Mouse (Mus musculus) stomach, embryonic 16.5 days (tissue): ENCODE data around the gene Pard3b. TPM values are rescaled to one million over a fixed set of nuclear protein-coding genes. Genes with fewer than 3 reads are reported as not detected.

Experiments
- ATAC-seq: fragments of 200-750 bp; cut with Nextera tagmentation; 2 replicates; pipeline ENCODE4 v1.8.0; 2017; ENCODE audit warnings: moderate number of reproducible peaks, moderate TSS enrichment; ENCODE audit not compliant: insufficient read depth, low FRiP score
- H3K27ac ChIP-seq: fragments of 300-500 bp; sonication (generic); 2 replicates; pipeline ENCODE4 v1.5.1; 2014; ENCODE audit warnings: low read length
- H3K27me3 ChIP-seq: fragments of 300-500 bp; sonication (generic); 2 replicates; pipeline ENCODE4 v1.6.1; 2014; ENCODE audit warnings: low read length, control low read depth, mixed read lengths; ENCODE audit not compliant: control insufficient read depth, insufficient read depth
- H3K36me3 ChIP-seq: fragments of 300-500 bp; sonication (generic); 2 replicates; pipeline ENCODE4 v1.6.1; 2014; ENCODE audit warnings: low read length; ENCODE audit not compliant: control insufficient read depth, insufficient read depth
- H3K4me1 ChIP-seq: fragments of 300-500 bp; sonication (generic); 2 replicates; pipeline ENCODE4 v1.6.1; 2014; ENCODE audit warnings: low read length, control low read depth, mixed read lengths; ENCODE audit not compliant: control insufficient read depth, insufficient read depth
- H3K4me2 ChIP-seq: fragments of 300-500 bp; sonication (generic); 2 replicates; pipeline ENCODE4 v1.6.1; 2014; ENCODE audit warnings: low read depth, low read length, mixed read lengths
- H3K4me3 ChIP-seq: fragments of 300-500 bp; sonication (generic); replicated peaks from 2 replicates; pipeline ENCODE4 v1.5.1; 2014; ENCODE audit warnings: mild to moderate bottlenecking, low read length
- H3K9ac ChIP-seq: fragments of 300-500 bp; sonication (generic); 2 replicates; pipeline ENCODE4 v1.6.1; 2014; ENCODE audit warnings: low read length
- H3K9me3 ChIP-seq: fragments of 300-500 bp; sonication (generic); replicated peaks from 2 replicates; pipeline ENCODE4 v1.6.1; 2016; ENCODE audit warnings: low read length, control low read depth; ENCODE audit not compliant: control insufficient read depth
- WGBS: fragments of 180-500 bp; shearing (Covaris S2); extraction: QIAGEN DNeasy Blood & Tissue Kit; methylation state at CpG from one replicate; pipeline ENCODE4 v1.1.7; 2014; 5-methylcytosine and 5-hydroxymethylcytosine counted together
- polyA plus RNA-seq: library from polyadenylated mRNA; unstranded; fragments of >200 nt; fragmentation: Nextera tagmentation; extraction: Ambion mirVana; gene quantifications from 2 replicates; pipeline ENCODE4 v1.2.1, GENCODE M21; 2015

The Pard3b gene
- polyA plus RNA-seq, 1 experiment from 2014 or later = 15.7 TPM

DNA sequence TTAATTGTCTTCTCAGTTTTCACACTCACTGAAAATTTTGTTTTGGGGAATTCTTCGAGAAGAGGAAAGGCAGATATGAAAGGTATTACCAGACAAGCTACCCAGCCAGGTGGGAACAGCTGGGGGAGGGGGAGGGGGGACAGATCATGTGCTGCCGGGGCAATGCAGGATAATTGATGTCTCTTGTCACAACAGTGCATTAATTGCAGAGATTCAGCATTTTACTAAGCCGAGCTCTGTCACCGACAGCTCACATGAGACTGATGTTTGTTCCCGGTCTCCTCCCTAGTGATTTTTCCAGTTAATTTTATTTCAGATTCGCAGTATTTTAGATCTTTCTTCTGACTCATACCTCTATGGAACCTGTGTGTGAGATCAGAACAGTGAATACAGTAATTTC is 850.2 kb downstream of the Pard3b start:
- Histone ChIP-seq H3K9me3 (no peaks in the 10 kb centered on the region), H3K4me1 (no peaks in the 10 kb centered on the region), H3K36me3 (no peaks in the 10 kb centered on the region), H3K27me3 (no peaks in the 10 kb centered on the region), H3K4me3 (no peak overlapping the region), H3K27ac (no peak overlapping the region), H3K4me2 (no peak overlapping the region), H3K9ac (no peak overlapping the region)
- WGBS = 59% methylated on average over 6 of the region's 6 CpGs
- no peak for ATAC-seq

DNA sequence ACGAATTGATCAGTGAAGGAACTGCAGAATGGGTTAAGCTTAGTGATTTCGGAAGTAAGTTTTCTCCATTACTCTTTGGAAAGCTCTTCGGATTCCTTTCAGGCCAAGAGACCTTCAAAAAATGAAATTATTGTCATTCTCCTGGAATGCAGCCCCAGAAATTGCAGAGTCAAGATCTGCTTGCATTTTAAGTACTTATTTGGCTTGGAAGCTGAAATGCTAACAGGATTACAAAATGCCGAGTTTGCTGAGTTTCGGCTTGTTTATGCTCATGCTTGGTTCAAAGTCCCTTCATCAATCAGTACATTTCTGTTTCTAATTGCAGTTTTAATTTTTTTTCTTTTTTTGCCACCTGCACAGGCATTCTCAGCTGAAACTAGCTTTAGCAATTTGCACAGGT is 860.5 kb downstream of the Pard3b start:
- H3K4me2 ChIP-seq = no peak overlapping the region
- ATAC-seq = no peak
- H3K36me3 ChIP-seq = no peaks in the 10 kb centered on the region
- H3K27ac ChIP-seq = no peak overlapping the region
- no peaks in the 10 kb centered on the region for H3K27me3 ChIP-seq
- H3K9me3 ChIP-seq = no peaks in the 10 kb centered on the region
- no peaks in the 10 kb centered on the region for H3K4me1 ChIP-seq
- no peak overlapping the region for H3K4me3 ChIP-seq
- 57% methylated on average over 5 of the region's 5 CpGs for WGBS
- H3K9ac ChIP-seq = no peak overlapping the region

DNA sequence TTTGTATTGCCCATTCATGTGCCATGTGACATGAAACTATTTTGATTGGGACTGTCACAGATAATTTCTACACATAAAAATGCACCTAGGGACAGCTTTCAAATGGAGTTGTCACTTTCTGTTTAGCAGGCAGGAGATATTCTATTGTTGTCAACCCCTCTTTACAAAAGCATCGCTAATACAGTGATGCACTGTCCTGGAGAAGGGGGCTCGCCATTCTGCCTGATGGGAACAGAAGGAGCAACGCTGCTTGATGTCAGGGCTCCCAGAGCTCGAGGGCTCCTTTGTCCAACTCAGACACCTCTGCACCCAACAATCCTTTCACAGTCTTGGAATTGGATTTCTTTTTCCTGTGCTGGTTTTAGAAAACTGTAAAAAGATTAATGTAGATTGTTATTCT is 871.9 kb downstream of the Pard3b start:
- no peaks in the 10 kb centered on the region for H3K36me3 ChIP-seq
- no peaks in the 10 kb centered on the region for H3K4me1 ChIP-seq
- H3K27ac ChIP-seq = no peak overlapping the region
- no peak overlapping the region for H3K4me3 ChIP-seq
- H3K9ac ChIP-seq = no peak overlapping the region
- WGBS = 84% methylated on average over 4 of the region's 4 CpGs
- no peak overlapping the region for H3K4me2 ChIP-seq
- no peaks in the 10 kb centered on the region for H3K9me3 ChIP-seq
- H3K27me3 ChIP-seq = no peaks in the 10 kb centered on the region
- no peak for ATAC-seq

DNA sequence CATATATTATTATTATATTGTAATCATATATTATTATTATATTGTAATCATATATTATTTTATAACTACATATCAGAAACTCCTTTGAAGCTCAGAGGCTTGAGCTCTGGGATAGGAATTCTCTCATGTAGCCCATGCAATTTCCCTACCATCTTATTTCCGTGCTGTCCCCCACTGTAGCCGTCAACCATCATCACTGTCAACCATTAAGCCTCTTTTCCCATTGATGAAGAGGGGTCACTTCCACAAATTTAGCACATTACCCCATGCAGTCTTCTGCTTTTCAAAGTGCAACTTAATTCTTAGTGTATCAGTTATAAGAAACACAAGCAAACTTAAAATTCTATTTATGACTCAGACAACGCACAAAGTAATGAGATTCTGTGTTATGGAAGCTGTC is 873.1 kb downstream of the Pard3b start:
- Histone ChIP-seq H3K27me3 (no peaks in the 10 kb centered on the region), H3K4me1 (no peaks in the 10 kb centered on the region), H3K4me2 (no peak overlapping the region), H3K4me3 (no peak overlapping the region), H3K9me3 (no peaks in the 10 kb centered on the region), H3K36me3 (no peaks in the 10 kb centered on the region), H3K27ac (no peak overlapping the region), H3K9ac (no peak overlapping the region)
- ATAC-seq = no peak
- 75% methylated on average over 3 of the region's 3 CpGs for WGBS

DNA sequence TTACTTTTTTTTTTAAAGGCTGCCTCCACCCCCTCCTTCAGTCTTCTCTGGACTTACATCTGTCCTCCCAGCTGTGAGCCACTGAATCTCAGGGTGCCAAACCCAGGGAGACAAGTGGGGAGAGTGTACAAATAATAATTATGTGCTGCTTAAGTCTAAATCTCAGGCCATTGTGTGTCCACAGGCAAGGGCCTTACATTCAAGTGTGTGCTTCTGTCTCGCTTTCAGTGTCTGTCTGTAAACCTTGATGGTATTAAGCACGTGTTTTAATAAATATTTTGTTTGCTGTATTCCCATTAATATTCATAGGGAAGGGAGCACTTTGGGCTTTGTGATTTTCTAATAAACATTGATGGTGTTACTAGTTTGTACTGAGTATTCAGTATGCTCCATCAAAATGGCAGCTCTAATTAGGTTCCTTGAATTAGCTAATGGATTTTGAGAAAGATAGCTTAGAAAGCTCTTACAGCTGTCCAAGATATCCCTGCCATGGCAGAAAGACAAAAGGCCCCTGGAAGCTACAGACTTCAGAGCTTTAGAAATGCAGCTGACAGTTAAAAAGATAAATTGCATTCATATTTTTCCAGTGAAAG is 880.1 kb downstream of the Pard3b start:
- Histone ChIP-seq H3K27me3 (no peaks in the 10 kb centered on the region), H3K36me3 (no peaks in the 10 kb centered on the region), H3K9ac (no peak overlapping the region), H3K27ac (no peak overlapping the region), H3K9me3 (no peaks in the 10 kb centered on the region), H3K4me1 (peaks cover 3% of the 10 kb centered on the region; the same call in 1 of the 2 replicates), H3K4me3 (no peak overlapping the region), H3K4me2 (no peak overlapping the region)
- no peak for ATAC-seq
- 78% methylated on average over 2 of the region's 2 CpGs for WGBS

DNA sequence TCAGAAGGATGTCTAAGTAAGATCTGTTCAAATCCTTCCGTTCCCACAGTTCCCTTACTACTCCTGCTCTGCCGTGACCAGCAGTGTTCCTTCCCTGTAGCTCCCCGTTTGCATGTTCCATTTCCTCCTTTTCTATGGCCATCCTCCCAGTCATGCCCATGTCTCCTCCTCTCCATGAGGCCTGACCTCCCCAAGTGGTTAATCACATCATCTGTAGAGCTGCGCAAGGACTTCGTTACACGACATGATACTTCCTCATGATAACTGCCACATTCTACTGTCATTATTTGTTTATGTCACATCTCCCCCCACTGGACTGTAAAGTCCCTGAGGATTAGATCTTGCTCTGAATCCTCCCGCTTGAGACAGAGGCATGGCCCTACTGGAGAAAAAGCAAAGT is 882.7 kb downstream of the Pard3b start:
- no peaks in the 10 kb centered on the region for H3K27me3 ChIP-seq
- H3K4me3 ChIP-seq = no peak overlapping the region
- H3K4me2 ChIP-seq = no peak overlapping the region
- WGBS = 79% methylated on average over 7 of the region's 7 CpGs
- H3K27ac ChIP-seq = no peak overlapping the region
- no peaks in the 10 kb centered on the region for H3K9me3 ChIP-seq
- ATAC-seq = no peak
- H3K9ac ChIP-seq = no peak overlapping the region
- peaks cover 3% of the 10 kb centered on the region; the same call in 1 of the 2 replicates for H3K4me1 ChIP-seq
- no peaks in the 10 kb centered on the region for H3K36me3 ChIP-seq

DNA sequence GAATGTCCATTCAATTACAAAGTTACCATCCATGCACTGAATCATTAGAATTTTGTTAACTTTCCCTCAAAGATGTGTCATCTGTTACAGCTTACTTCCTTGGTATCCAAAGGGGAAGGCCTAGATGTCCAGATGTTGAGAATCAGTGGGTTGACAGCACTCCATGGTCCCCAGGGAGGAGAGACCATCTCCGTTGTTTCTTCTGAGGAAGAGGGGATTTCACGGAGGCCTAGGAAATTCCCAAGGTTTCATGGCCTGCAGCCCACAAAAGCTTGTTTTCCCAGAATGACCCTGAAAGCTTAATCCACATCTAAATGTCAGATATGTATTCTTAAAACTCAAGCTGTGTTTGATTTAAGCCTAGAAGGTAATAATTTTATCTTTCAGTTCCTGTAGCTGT is 884.1 kb downstream of the Pard3b start:
- no peaks in the 10 kb centered on the region for H3K36me3 ChIP-seq
- H3K4me3 ChIP-seq = no peak overlapping the region
- H3K9me3 ChIP-seq = no peaks in the 10 kb centered on the region
- peak; percentile 29; the same call in 1 of the 2 replicates for ATAC-seq
- 33% methylated on average over 2 of the region's 2 CpGs for WGBS
- no peak overlapping the region for H3K4me2 ChIP-seq
- H3K9ac ChIP-seq = no peak overlapping the region
- no peaks in the 10 kb centered on the region for H3K27me3 ChIP-seq
- peaks cover 3% of the 10 kb centered on the region; the same call in 1 of the 2 replicates for H3K4me1 ChIP-seq
- no peak overlapping the region for H3K27ac ChIP-seq

DNA sequence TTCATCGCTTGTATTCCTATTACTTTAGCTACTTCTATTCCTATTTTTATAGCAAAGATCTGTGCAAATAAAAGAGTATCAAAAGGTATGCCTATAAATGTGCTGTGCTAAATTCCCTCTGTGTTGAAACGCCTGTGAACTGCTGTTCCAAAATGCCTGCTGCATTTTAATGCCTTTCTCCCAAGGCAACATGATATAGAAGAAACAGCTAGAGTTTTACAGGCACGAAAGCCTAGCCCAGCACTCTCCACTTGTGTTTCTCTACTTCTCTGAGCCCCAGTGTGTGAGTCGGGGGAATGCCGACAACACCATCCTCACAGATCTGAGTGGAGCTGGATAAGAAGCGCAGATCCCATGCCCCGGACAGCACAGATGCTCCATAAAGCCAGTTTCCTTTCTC is 889.2 kb downstream of the Pard3b start:
- no peaks in the 10 kb centered on the region for H3K27me3 ChIP-seq
- no peak overlapping the region for H3K27ac ChIP-seq
- no peak for ATAC-seq
- 83% methylated on average over 7 of the region's 7 CpGs for WGBS
- no peak overlapping the region for H3K4me2 ChIP-seq
- H3K9ac ChIP-seq = no peak overlapping the region
- H3K4me1 ChIP-seq = peaks cover under 1% of the 10 kb centered on the region; the same call in 1 of the 2 replicates
- no peak overlapping the region for H3K4me3 ChIP-seq
- no peaks in the 10 kb centered on the region for H3K9me3 ChIP-seq
- no peaks in the 10 kb centered on the region for H3K36me3 ChIP-seq

DNA sequence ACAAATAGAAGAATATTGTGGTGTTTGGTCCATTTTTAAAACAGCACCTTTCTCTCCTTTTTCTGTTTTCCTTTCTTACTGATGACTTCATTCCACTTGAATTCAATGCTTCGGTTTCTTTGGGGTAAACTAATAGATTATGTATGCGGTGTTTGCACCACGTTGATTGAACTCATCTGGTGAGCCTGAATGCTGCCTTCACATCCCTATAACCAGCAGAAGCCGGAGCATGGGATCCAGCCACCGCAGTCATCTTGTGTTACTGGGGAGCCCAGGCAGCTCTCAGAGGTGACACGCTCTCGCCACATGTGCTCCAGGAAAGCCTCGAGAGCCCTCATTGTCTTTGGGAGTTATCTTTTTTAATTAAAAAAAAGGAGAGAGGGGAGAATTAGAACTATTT is 891.3 kb downstream of the Pard3b start:
- Histone ChIP-seq H3K9me3 (no peaks in the 10 kb centered on the region), H3K4me3 (no peak overlapping the region), H3K36me3 (no peaks in the 10 kb centered on the region), H3K9ac (no peak overlapping the region), H3K4me1 (no peaks in the 10 kb centered on the region), H3K27ac (no peak overlapping the region), H3K4me2 (no peak overlapping the region), H3K27me3 (no peaks in the 10 kb centered on the region)
- no peak for ATAC-seq
- WGBS = 85% methylated on average over 8 of the region's 8 CpGs
